ENCODE assay signal across 19 mouse cellular contexts in the genomic region with DNA sequence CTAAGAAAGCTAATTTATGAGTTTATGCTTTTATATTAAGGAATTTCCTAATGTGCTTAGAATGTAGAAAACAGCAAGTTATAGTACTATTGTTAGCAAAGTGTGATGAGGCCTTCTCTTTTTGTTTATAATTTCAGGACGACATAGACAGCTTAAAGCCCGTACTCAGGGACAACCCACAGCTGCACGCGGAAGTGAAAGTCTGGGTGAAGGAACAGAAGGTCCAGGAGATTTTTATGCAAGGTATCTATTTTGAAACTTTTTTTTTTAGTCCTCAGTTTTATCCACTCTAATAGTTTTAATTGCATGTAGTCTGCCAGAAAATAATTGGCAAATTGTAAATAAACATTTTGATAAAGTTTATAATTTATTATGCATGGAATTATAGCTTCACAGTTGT.
DNase-seq lines count a peak whose midpoint lies in the region; ATAC-seq and TF ChIP-seq lines count a peak whose summit lies in the region.
"Had no signal": no experiment of that assay in that cellular context is flagged by ENCODE, and none has a peak within 500 bp of the region (broad histone marks: within the 10 kb centered on the region; RNA-seq: fewer than 3 reads in every experiment).

No protein-coding gene starts in this region.

- in situ Hi-C loops in CH12.LX (cut with MboI; ENCODE audit: low pct_ligation_motif_present, low pct_unique_long_range_greater_than_20kb, low sequenced_read_pairs): no loop called here

- H3K27me3 ChIP-seq in lung, embryonic 14.5 days (ENCODE audit: insufficient read depth, low read length): no peaks in the 10 kb centered on the region
- H3K27me3 ChIP-seq in CH12.LX (replicated peaks): no peaks in the 10 kb centered on the region
- H3K27me3 ChIP-seq in hindbrain, postnatal 0 days (ENCODE audit: insufficient read depth, low read length): no peaks in the 10 kb centered on the region
- H3K27me3 ChIP-seq: embryonic facial prominence, embryonic 13.5 days; forebrain, embryonic 12.5 days had no signal

- peak; percentile 23 for DNase-seq in lung, embryonic 14.5 days
- DNase-seq in lung, postnatal 25 days (ENCODE audit: low spot score): no peak
- DNase-seq in CH12.LX (ENCODE audit: extremely low read depth): peak; percentile 42
- no peak for DNase-seq in hindbrain, postnatal 0 days (ENCODE audit: low spot score)
- no peak for DNase-seq in gastrocnemius, adult 2 months
- DNase-seq: adrenal gland, adult 8-10 months; adrenal gland, postnatal 36 days; cerebellum, adult 11 months; cerebellum, adult 9-10 months; cerebellum, postnatal 25 days; gastrocnemius, postnatal 25 days; heart, postnatal 14 days had no signal

- no peak for TF ChIP-seq RAD21 in CH12.LX (IDR thresholded peaks at IDR 0.05; ENCODE audit: low read depth, low read length)

- no peak for ATAC-seq in lung, embryonic 14.5 days (ENCODE audit: insufficient read depth)
- ATAC-seq in neutrophil, adult 5-6 weeks (ENCODE audit: extremely low read depth, insufficient number of reproducible peaks, low FRiP score, poor library complexity, severe bottlenecking): 0 out of 2 replicates have a peak, but pooled peaks have one; percentile 23
- no peak for ATAC-seq in hindbrain, postnatal 0 days

- no peaks in the 10 kb centered on the region for H3K9me3 ChIP-seq in lung, embryonic 14.5 days (ENCODE audit: low read depth, low read length)
- H3K9me3 ChIP-seq in CH12.LX (replicated peaks; ENCODE audit: low read length): no peaks in the 10 kb centered on the region
- no peaks in the 10 kb centered on the region for H3K9me3 ChIP-seq in hindbrain, postnatal 0 days (ENCODE audit: low read length)
- H3K9me3 ChIP-seq: embryonic facial prominence, embryonic 13.5 days; forebrain, embryonic 12.5 days; G1E; heart, embryonic 10.5 days had no signal

- TF ChIP-seq POLR2A in CH12.LX (IDR thresholded peaks at IDR 0.05; ENCODE audit: low read depth, low read length): no peak

- no peak overlapping the region for H3K27ac ChIP-seq in lung, embryonic 14.5 days (ENCODE audit: low read depth)
- H3K27ac ChIP-seq in CH12.LX (ENCODE audit: insufficient read depth, low read depth) (no peak overlapping the region), macrophage (peak overlapping the region; percentile 33)
- H3K27ac ChIP-seq in hindbrain, postnatal 0 days: no peak overlapping the region
- H3K27ac ChIP-seq in gastrocnemius, adult 2 months: no peak overlapping the region
- H3K27ac ChIP-seq: embryonic facial prominence, embryonic 13.5 days; forebrain, embryonic 12.5 days; heart, embryonic 10.5 days; hindbrain, embryonic 14.5 days had no signal

- H3K79me2 ChIP-seq in CH12.LX (replicated peaks; ENCODE audit: control insufficient read depth, extremely low read depth, insufficient read depth, poor library complexity, severe bottlenecking) (peaks cover 82% of the 10 kb centered on the region), macrophage (ENCODE audit: inconsistent target) (peaks cover 100% of the 10 kb centered on the region)

- H3K9ac ChIP-seq in lung, embryonic 14.5 days: no peak overlapping the region
- H3K9ac ChIP-seq in CH12.LX (ENCODE audit: insufficient read depth, low read depth): no peak overlapping the region
- no peak overlapping the region for H3K9ac ChIP-seq in hindbrain, postnatal 0 days (replicated peaks; ENCODE audit: low read length)
- H3K9ac ChIP-seq: embryonic facial prominence, embryonic 13.5 days; forebrain, embryonic 12.5 days; hindbrain, embryonic 14.5 days had no signal

- TF ChIP-seq EP300 in CH12.LX (IDR thresholded peaks at IDR 0.05; ENCODE audit: low read length): peak; percentile 77

- H3K4me1 ChIP-seq in lung, embryonic 14.5 days (ENCODE audit: insufficient read depth): no peaks in the 10 kb centered on the region
- H3K4me1 ChIP-seq in CH12.LX (ENCODE audit: control insufficient read depth in 1 of 2, insufficient read depth in 2 of 2): peaks cover 4 to 76% of the 10 kb centered on the region in 2 experiments
- no peaks in the 10 kb centered on the region for H3K4me1 ChIP-seq in hindbrain, postnatal 0 days (ENCODE audit: insufficient read depth, low read length)

- peaks cover 25% of the 10 kb centered on the region for H3K36me3 ChIP-seq in lung, embryonic 14.5 days (ENCODE audit: insufficient read depth)
- peaks cover 37 to 48% of the 10 kb centered on the region in 2 experiments for H3K36me3 ChIP-seq in CH12.LX (replicated peaks in 1 of 2; ENCODE audit: control insufficient read depth in 1 of 2, insufficient read depth in 1 of 2, low read length in 1 of 2)
- H3K36me3 ChIP-seq in macrophage (ENCODE audit: inconsistent target): peaks cover 32% of the 10 kb centered on the region
- peaks cover 20% of the 10 kb centered on the region for H3K36me3 ChIP-seq in hindbrain, postnatal 0 days (ENCODE audit: insufficient read depth, low read length)

- H3K4me2 ChIP-seq in lung, embryonic 14.5 days: no peak overlapping the region
- 0 out of 2 replicates have a peak overlapping the region, but pooled peaks have one; percentile 44 for H3K4me2 ChIP-seq in CH12.LX (ENCODE audit: insufficient read depth, low read depth, poor library complexity, severe bottlenecking)
- no peak overlapping the region for H3K4me2 ChIP-seq in hindbrain, postnatal 0 days (ENCODE audit: low read depth, low read length)
- H3K4me2 ChIP-seq: embryonic facial prominence, embryonic 13.5 days; forebrain, embryonic 12.5 days; hindbrain, embryonic 14.5 days had no signal

- no peak overlapping the region for H3K4me3 ChIP-seq in lung, embryonic 14.5 days (ENCODE audit: low read depth, low read length)
- H3K4me3 ChIP-seq in CH12.LX (replicated peaks in 1 of 3; ENCODE audit: low read depth in 2 of 3, low read length in 2 of 3, poor library complexity in 1 of 3): no peak overlapping the region
- H3K4me3 ChIP-seq in macrophage (ENCODE audit: inconsistent target): no peak overlapping the region
- H3K4me3 ChIP-seq in hindbrain, postnatal 0 days (ENCODE audit: low read length): no peak overlapping the region
- H3K4me3 ChIP-seq in gastrocnemius, adult 2 months: no peak overlapping the region
- H3K4me3 ChIP-seq: embryonic facial prominence, embryonic 13.5 days; forebrain, embryonic 12.5 days; heart, embryonic 10.5 days had no signal

- 39% methylated on average over 4 of the region's 4 CpGs for WGBS in lung, embryonic 14.5 days
- WGBS in macrophage (ENCODE audit: missing documents): 6% methylated on average over 4 of the region's 4 CpGs
- WGBS in hindbrain, postnatal 0 days: 81% methylated on average over 4 of the region's 4 CpGs

- dilution Hi-C loops in CH12.LX (cut with MboI; ENCODE audit: extremely low pct_ligation_motif_present, extremely low pct_unique_long_range_greater_than_20kb, low sequenced_read_pairs): no loop called here

- intact Hi-C loops in gastrocnemius, adult 2 months (cut with DNase I): no loop called here

- no peak for TF ChIP-seq CTCF in lung, embryonic 14.5 days (IDR thresholded peaks at IDR 0.05; ENCODE audit: low read depth)
- no peak for TF ChIP-seq CTCF in CH12.LX (conservative IDR thresholded peaks at IDR 0.05 in 1 of 2, IDR thresholded peaks at IDR 0.05 in 1 of 2; ENCODE audit: low read depth in 2 of 2, low read length in 2 of 2)
- no peak for TF ChIP-seq CTCF in hindbrain, postnatal 0 days (IDR thresholded peaks at IDR 0.05; ENCODE audit: low read depth)
- no peak for TF ChIP-seq CTCF in gastrocnemius, adult 2 months (IDR thresholded peaks at IDR 0.05)

TF ChIP-seq in CH12.LX, 34 proteins besides CTCF, POLR2A, EP300 and RAD21:
- TF ChIP-seq ZNF384 (IDR thresholded peaks at IDR 0.05; ENCODE audit: low read depth, low read length) (peak; percentile 64), TCF12 (IDR thresholded peaks at IDR 0.05; ENCODE audit: low read depth, low read length) (0 out of 2 replicates have a peak, but pooled peaks have one; percentile 16), MXI1 (IDR thresholded peaks at IDR 0.05; ENCODE audit: low read depth, low read length) (no peak), ZMIZ1 (IDR thresholded peaks at IDR 0.05; ENCODE audit: low read depth, low read length) (no peak), IRF4 (IDR thresholded peaks at IDR 0.05; ENCODE audit: low read depth, low read length) (peak; percentile 77), MEF2A (IDR thresholded peaks at IDR 0.05; ENCODE audit: borderline replicate concordance, low read depth, low read length) (no peak), ELF1 (IDR thresholded peaks at IDR 0.05; ENCODE audit: low read depth, low read length) (peak; percentile 51; the same call in 1 of the 2 replicates)

Comparison
In these comparisons a context has a peak if more than half of its experiments do, and no peak if none do; other contexts are left out.
1. DNase-seq: peak in lung, embryonic 14.5 days (single experiment) and CH12.LX (single experiment); none in lung, postnatal 25 days (single experiment), hindbrain, postnatal 0 days (single experiment) and gastrocnemius, adult 2 months (single experiment).